Mouse (Mus musculus): ENCODE results near the gene Arxes1. TPM values are rescaled to one million over a fixed set of nuclear protein-coding genes. Genes with fewer than 3 reads are reported as not detected.
"Not testable (repeated sequence)": the region's sequence is repeated elsewhere in the genome, so short reads cannot be mapped to it uniquely, and the experiment has no call there.

The Arxes1 gene
- total and polyA plus RNA-seq, 3 experiments: not detected

- H3K27me3 ChIP-seq (ENCODE audit: insufficient read depth, low read length): no peaks in the 10 kb centered on the region
- H3K36me3 ChIP-seq (replicated peaks): no peaks in the 10 kb centered on the region
- no peaks in the 10 kb centered on the region for H3K4me1 ChIP-seq (ENCODE audit: insufficient read depth, low read depth, low read length)
- DNase-seq (ENCODE audit: low spot score): no peak
- H3K4me3 ChIP-seq (ENCODE audit: low read depth, low read length): no peak overlapping the region
- TF ChIP-seq POLR2AphosphoS5 (IDR thresholded peaks at IDR 0.05; ENCODE audit: insufficient replicate concordance, low read depth, low read length) (no peak), GATA2 (IDR thresholded peaks at IDR 0.05; ENCODE audit: borderline replicate concordance, low read depth, low read length) (no peak), CTCF (IDR thresholded peaks at IDR 0.05; ENCODE audit: low read depth, low read length) (no peak), GATA1 (IDR thresholded peaks at IDR 0.05; ENCODE audit: borderline replicate concordance, low read length) (no peak), TAL1 (conservative IDR thresholded peaks at IDR 0.05; ENCODE audit: low read depth, low read length) (no peak)
- no peak for ATAC-seq (ENCODE audit: extremely low read depth, insufficient number of reproducible peaks, low FRiP score, poor library complexity, severe bottlenecking)
- no peaks in the 10 kb centered on the region for H3K9me3 ChIP-seq (replicated peaks)
These were observed 27.5 kb downstream of the Arxes1 start for GRCm38 (mm10) chrX:136060698-136061097.

GRCm38 (mm10) chrX:136067201-136067991, 34.2 kb downstream of the Arxes1 start:
- H3K4me1 ChIP-seq (ENCODE audit: insufficient read depth, low read depth, low read length); H3K27me3 ChIP-seq (ENCODE audit: insufficient read depth, low read length); DNase-seq (ENCODE audit: low spot score); H3K9me3 ChIP-seq (replicated peaks); H3K36me3 ChIP-seq (replicated peaks); ATAC-seq (ENCODE audit: extremely low read depth, insufficient number of reproducible peaks, low FRiP score, poor library complexity, severe bottlenecking); H3K4me3 ChIP-seq (ENCODE audit: low read depth, low read length): not testable (repeated sequence)

- H3K4me1 ChIP-seq (ENCODE audit: insufficient read depth, low read depth, low read length); DNase-seq (ENCODE audit: low spot score); H3K36me3 ChIP-seq (replicated peaks); H3K27me3 ChIP-seq (ENCODE audit: insufficient read depth, low read length); H3K9me3 ChIP-seq (replicated peaks); H3K4me3 ChIP-seq (ENCODE audit: low read depth, low read length): not testable (repeated sequence)
- peak; percentile 93 for ATAC-seq (ENCODE audit: extremely low read depth, insufficient number of reproducible peaks, low FRiP score, poor library complexity, severe bottlenecking)
These were observed 34.9 kb downstream of the Arxes1 start, which contains the start of gene Bex2 for GRCm38 (mm10) chrX:136068020-136068419. Bex2 (minus strand) TSS chrX:136068236.

Other genes starting within 250 kb of the Arxes1 start
- gene Bhlhb9, start 235.8 kb upstream of the Arxes1 start, total RNA-seq (2014; fragmentation: Nextera tagmentation): 28.1 and 29.5 TPM in 2 replicates
- gene Bhlhb9, start 235.8 kb upstream of the Arxes1 start, total RNA-seq (2017): 19.9 and 22.8 TPM in 2 replicates
- gene Bhlhb9, start 235.8 kb upstream of the Arxes1 start, polyA plus RNA-seq (2012): 16.4 and 21.2 TPM in 2 replicates
- gene Gprasp2, start 194.3 kb upstream of the Arxes1 start, total RNA-seq (2014; fragmentation: Nextera tagmentation): not detected in 2 replicates
- gene Gprasp2, start 194.3 kb upstream of the Arxes1 start, total RNA-seq (2017): 0.22 and 0.41 TPM in 2 replicates
- 0.14 TPM in 1 of 2 replicates, not detected in the other for gene Gprasp2, start 194.3 kb upstream of the Arxes1 start, polyA plus RNA-seq (2012)
- gene Arxes2, start 39.5 kb upstream of the Arxes1 start, total RNA-seq (2014; fragmentation: Nextera tagmentation): 9.0 and 12.7 TPM in 2 replicates
- 8.4 and 13.6 TPM in 2 replicates for gene Arxes2, start 39.5 kb upstream of the Arxes1 start, total RNA-seq (2017)
- gene Arxes2, start 39.5 kb upstream of the Arxes1 start, polyA plus RNA-seq (2012): 13.5 TPM in 2 replicates
- gene Bex2, start 34.9 kb downstream of the Arxes1 start, total RNA-seq (2014; fragmentation: Nextera tagmentation): not detected in 2 replicates
- not detected in 2 replicates for gene Bex2, start 34.9 kb downstream of the Arxes1 start, total RNA-seq (2017)
- gene Bex2, start 34.9 kb downstream of the Arxes1 start, polyA plus RNA-seq (2012): 0.10 and 0.15 TPM in 2 replicates
- gene Nxf3, start 51.9 kb downstream of the Arxes1 start, total RNA-seq (2014; fragmentation: Nextera tagmentation): 0.87 and 1.1 TPM in 2 replicates
- gene Nxf3, start 51.9 kb downstream of the Arxes1 start, total RNA-seq (2017): 0.05 and 0.23 TPM in 2 replicates
- gene Nxf3, start 51.9 kb downstream of the Arxes1 start, polyA plus RNA-seq (2012): 0.09 TPM in 1 of 2 replicates, not detected in the other
- 1.3 TPM in 1 of 2 replicates, not detected in the other for gene Bex4, start 105.6 kb downstream of the Arxes1 start, total RNA-seq (2014; fragmentation: Nextera tagmentation)
- gene Bex4, start 105.6 kb downstream of the Arxes1 start, total RNA-seq (2017): 31.7 and 47.9 TPM in 2 replicates
- 15.0 and 16.7 TPM in 2 replicates for gene Bex4, start 105.6 kb downstream of the Arxes1 start, polyA plus RNA-seq (2012)
- 32.4 and 46.2 TPM in 2 replicates for gene Tceal8, start 139.0 kb downstream of the Arxes1 start, total RNA-seq (2014; fragmentation: Nextera tagmentation)
- 106 and 120 TPM in 2 replicates for gene Tceal8, start 139.0 kb downstream of the Arxes1 start, total RNA-seq (2017)
- gene Tceal8, start 139.0 kb downstream of the Arxes1 start, polyA plus RNA-seq (2012): 6.4 and 12.4 TPM in 2 replicates
- 12.0 and 12.3 TPM in 2 replicates for gene Tceal5, start 170.5 kb downstream of the Arxes1 start, total RNA-seq (2014; fragmentation: Nextera tagmentation)
- 0.23 and 0.93 TPM in 2 replicates for gene Tceal5, start 170.5 kb downstream of the Arxes1 start, total RNA-seq (2017)
- 3.3 and 3.6 TPM in 2 replicates for gene Tceal5, start 170.5 kb downstream of the Arxes1 start, polyA plus RNA-seq (2012)
- not detected in 2 replicates for gene Tceal7, start 181.4 kb downstream of the Arxes1 start, total RNA-seq (2014; fragmentation: Nextera tagmentation)
- gene Tceal7, start 181.4 kb downstream of the Arxes1 start, total RNA-seq (2017): not detected in 2 replicates
- gene Tceal7, start 181.4 kb downstream of the Arxes1 start, polyA plus RNA-seq (2012): not detected in 2 replicates
- gene Bex1, start 182.1 kb downstream of the Arxes1 start, total RNA-seq (2014; fragmentation: Nextera tagmentation): not detected in 2 replicates
- 0.27 and 0.35 TPM in 2 replicates for gene Bex1, start 182.1 kb downstream of the Arxes1 start, total RNA-seq (2017)
- gene Bex1, start 182.1 kb downstream of the Arxes1 start, polyA plus RNA-seq (2012): 0.17 and 0.24 TPM in 2 replicates
- gene Tceal9, start 211.7 kb downstream of the Arxes1 start, total RNA-seq (2014; fragmentation: Nextera tagmentation): 84.3 and 89.7 TPM in 2 replicates
- 359 and 379 TPM in 2 replicates for gene Tceal9, start 211.7 kb downstream of the Arxes1 start, total RNA-seq (2017)
- 69.9 and 72.1 TPM in 2 replicates for gene Tceal9, start 211.7 kb downstream of the Arxes1 start, polyA plus RNA-seq (2012)
- 269 and 293 TPM in 2 replicates for gene Bex3, start 236.9 kb downstream of the Arxes1 start, total RNA-seq (2014; fragmentation: Nextera tagmentation)
- gene Bex3, start 236.9 kb downstream of the Arxes1 start, total RNA-seq (2017): 192 and 233 TPM in 2 replicates
- gene Bex3, start 236.9 kb downstream of the Arxes1 start, polyA plus RNA-seq (2012): 525 and 668 TPM in 2 replicates

All from G1E (cell line).